Mouse (Mus musculus) lung, embryonic 16.5 days (tissue): ENCODE measurements at regions not wholly inside any gene's neighbourhood (a gene's known extent, or its start where the extent isn't known, plus 50 kb on each side); places are given as distances from the start of the nearest gene placed in this dataset.
"Not testable (repeated sequence)": the region's sequence is repeated elsewhere in the genome, so short reads cannot be mapped to it uniquely, and the experiment has no call there.

Experiments
- ATAC-seq: fragments of 200-750 bp; cut with Nextera tagmentation; 2 replicates; pipeline ENCODE4 v1.8.0; 2017; ENCODE audit warnings: low read depth, mild to moderate bottlenecking, moderate library complexity
- H3K27ac ChIP-seq: fragments of 300-500 bp; sonication (generic); 2 replicates; pipeline ENCODE4 v1.5.1; 2014; ENCODE audit warnings: mild to moderate bottlenecking, control low read depth, low read length
- H3K27me3 ChIP-seq: fragments of 300-500 bp; sonication (generic); 2 replicates; pipeline ENCODE4 v1.6.1; 2014; ENCODE audit warnings: low read depth, low read length, mixed read lengths; ENCODE audit not compliant: control insufficient read depth, insufficient read depth
- H3K36me3 ChIP-seq: fragments of 300-500 bp; sonication (generic); 2 replicates; pipeline ENCODE4 v1.6.1; 2014; ENCODE audit warnings: low read length; ENCODE audit not compliant: control insufficient read depth, insufficient read depth
- H3K4me1 ChIP-seq: fragments of 300-500 bp; sonication (generic); replicated peaks from 2 replicates; pipeline ENCODE4 v1.6.1; 2014; ENCODE audit warnings: low read length, mixed read lengths; ENCODE audit not compliant: control insufficient read depth, insufficient read depth
- H3K4me2 ChIP-seq: fragments of 300-500 bp; sonication (generic); 2 replicates; pipeline ENCODE4 v1.6.1; 2014; ENCODE audit warnings: low read depth, low read length, control low read depth
- H3K4me3 ChIP-seq: fragments of 300-500 bp; sonication (generic); 2 replicates; pipeline ENCODE4 v1.5.1; 2014; ENCODE audit warnings: mild to moderate bottlenecking, low read length, control low read depth
- H3K9ac ChIP-seq: fragments of 300-500 bp; sonication (generic); 2 replicates; pipeline ENCODE4 v1.6.1; 2014; ENCODE audit warnings: low read length, control low read depth
- H3K9me3 ChIP-seq: fragments of 300-500 bp; sonication (generic); 2 replicates; pipeline ENCODE4 v1.6.1; 2016; ENCODE audit warnings: low read length; ENCODE audit not compliant: control insufficient read depth
- WGBS: fragments of 180-500 bp; shearing (Covaris S2); extraction: QIAGEN DNeasy Blood & Tissue Kit; methylation state at CpG from one replicate; pipeline ENCODE4 v1.1.7; 2014; 5-methylcytosine and 5-hydroxymethylcytosine counted together

DNA sequence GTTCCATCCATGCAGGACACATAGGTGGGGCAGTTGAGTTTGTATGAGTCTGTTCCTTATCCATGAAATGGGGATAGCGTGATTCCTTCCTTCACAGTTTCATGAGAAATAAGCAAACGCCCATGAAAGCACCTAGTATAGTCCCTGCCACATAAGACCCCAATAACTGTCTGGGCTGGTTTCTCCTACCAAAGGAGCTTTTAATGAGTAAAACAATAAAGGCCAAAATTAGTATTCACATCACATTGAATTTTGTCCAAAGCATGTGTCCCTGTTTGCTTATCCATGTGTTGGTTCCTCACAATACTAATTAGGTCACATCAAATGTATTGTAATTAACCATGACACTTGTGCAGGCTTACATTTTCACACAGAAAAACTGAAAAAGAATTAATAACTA, 221.3 kb downstream of the Prdm13 start:
- no peaks in the 10 kb centered on the region for H3K36me3 ChIP-seq
- no peak overlapping the region for H3K27ac ChIP-seq
- no peaks in the 10 kb centered on the region for H3K9me3 ChIP-seq
- H3K4me3 ChIP-seq, result no peak overlapping the region
- no peak for ATAC-seq
- no peaks in the 10 kb centered on the region for H3K27me3 ChIP-seq
- 70% methylated on average over 2 of the region's 2 CpGs for WGBS
- no peak overlapping the region for H3K4me2 ChIP-seq
- no peak overlapping the region for H3K9ac ChIP-seq
- no peaks in the 10 kb centered on the region for H3K4me1 ChIP-seq

DNA sequence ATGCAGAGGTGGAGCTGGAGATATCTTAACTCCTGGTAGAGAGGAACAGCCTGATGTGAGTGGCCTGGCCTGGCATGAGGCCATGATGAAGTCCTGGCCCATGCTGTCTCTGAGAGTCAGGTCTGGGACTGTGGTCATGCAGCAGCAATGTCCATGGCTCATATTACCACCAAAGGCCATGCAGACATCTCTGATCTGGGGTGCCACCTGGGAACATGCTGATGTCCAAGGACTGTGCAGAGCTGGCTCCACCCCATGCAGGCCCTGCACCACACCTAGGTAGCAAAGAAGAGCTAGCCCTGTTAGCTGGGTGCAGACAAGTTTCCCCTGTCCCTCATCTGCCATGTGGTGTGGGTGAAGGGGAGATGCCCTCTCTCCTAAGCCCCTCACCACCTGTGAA, 244.5 kb downstream of the Prdm13 start:
- Histone ChIP-seq H3K27me3 (no peaks in the 10 kb centered on the region), H3K27ac (no peak overlapping the region), H3K4me3 (no peak overlapping the region), H3K4me2 (no peak overlapping the region), H3K9ac (no peak overlapping the region), H3K4me1 (no peaks in the 10 kb centered on the region), H3K36me3 (no peaks in the 10 kb centered on the region), H3K9me3 (no peaks in the 10 kb centered on the region)
- no peak for ATAC-seq

DNA sequence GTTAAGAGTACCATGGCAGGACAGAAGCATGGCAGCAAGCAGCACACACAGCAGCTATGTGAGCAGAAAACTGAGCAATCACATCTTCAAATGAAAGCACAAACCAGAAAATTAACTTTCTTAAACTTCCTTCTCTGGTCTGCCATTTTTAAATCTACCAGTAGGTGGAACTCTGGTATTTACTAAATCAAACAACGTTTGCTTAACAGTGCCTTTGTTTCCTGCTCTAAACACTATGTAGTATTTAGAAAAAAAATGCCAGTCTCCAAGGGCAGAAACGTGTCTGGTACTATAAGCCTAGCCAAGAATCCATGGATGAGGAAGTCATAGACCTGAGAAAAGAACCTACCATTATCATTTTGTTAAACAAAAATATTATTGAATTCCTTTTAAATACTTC, 249.1 kb downstream of the Prdm13 start:
- Histone ChIP-seq H3K9me3 (no peaks in the 10 kb centered on the region), H3K4me3 (no peak overlapping the region), H3K27me3 (no peaks in the 10 kb centered on the region), H3K4me2 (no peak overlapping the region), H3K36me3 (no peaks in the 10 kb centered on the region), H3K9ac (no peak overlapping the region), H3K27ac (no peak overlapping the region), H3K4me1 (no peaks in the 10 kb centered on the region)
- WGBS, result 10% methylated on average over 2 of the region's 2 CpGs
- ATAC-seq, result no peak

DNA sequence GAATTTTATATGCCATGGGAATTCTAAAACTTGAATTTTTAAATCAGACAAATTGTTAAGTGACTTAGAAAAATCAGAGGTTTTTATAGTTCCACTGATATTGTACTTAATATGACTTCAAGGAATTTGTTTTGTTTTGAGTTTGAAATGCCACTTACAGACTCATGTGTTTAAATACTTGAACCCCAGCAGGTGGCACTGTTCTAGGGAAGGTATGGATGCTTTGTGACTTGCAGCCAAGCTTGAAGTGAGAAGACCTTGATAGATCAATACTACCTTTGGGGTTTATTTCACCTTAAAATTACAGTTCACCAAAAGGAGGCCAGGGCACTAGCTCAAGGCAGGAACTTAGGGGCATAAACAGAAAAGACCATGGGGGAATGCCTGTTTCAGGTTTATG, 277.9 kb downstream of the Prdm13 start:
- ATAC-seq, result no peak

GRCm38 (mm10) chr4:21369314-21369713, 316.4 kb downstream of the Prdm13 start:
- Histone ChIP-seq H3K4me1 (no peaks in the 10 kb centered on the region), H3K9ac (no peak overlapping the region), H3K27me3 (no peaks in the 10 kb centered on the region), H3K36me3 (no peaks in the 10 kb centered on the region), H3K4me2 (no peak overlapping the region), H3K4me3 (no peak overlapping the region), H3K9me3 (no peaks in the 10 kb centered on the region), H3K27ac (no peak overlapping the region)
- 86% methylated on average over 1 of the region's 1 CpGs for WGBS
- no peak for ATAC-seq

More for the DNA sequence above, 277.9 kb downstream of the Prdm13 start:
- H3K36me3 ChIP-seq, result no peaks in the 10 kb centered on the region
- H3K9ac ChIP-seq, result no peak overlapping the region
- no peak overlapping the region for H3K4me2 ChIP-seq
- no peaks in the 10 kb centered on the region for H3K27me3 ChIP-seq
- no peak overlapping the region for H3K27ac ChIP-seq
- no peaks in the 10 kb centered on the region; the same call in 1 of the 2 replicates for H3K9me3 ChIP-seq
- no peak overlapping the region for H3K4me3 ChIP-seq
- no peaks in the 10 kb centered on the region for H3K4me1 ChIP-seq

DNA sequence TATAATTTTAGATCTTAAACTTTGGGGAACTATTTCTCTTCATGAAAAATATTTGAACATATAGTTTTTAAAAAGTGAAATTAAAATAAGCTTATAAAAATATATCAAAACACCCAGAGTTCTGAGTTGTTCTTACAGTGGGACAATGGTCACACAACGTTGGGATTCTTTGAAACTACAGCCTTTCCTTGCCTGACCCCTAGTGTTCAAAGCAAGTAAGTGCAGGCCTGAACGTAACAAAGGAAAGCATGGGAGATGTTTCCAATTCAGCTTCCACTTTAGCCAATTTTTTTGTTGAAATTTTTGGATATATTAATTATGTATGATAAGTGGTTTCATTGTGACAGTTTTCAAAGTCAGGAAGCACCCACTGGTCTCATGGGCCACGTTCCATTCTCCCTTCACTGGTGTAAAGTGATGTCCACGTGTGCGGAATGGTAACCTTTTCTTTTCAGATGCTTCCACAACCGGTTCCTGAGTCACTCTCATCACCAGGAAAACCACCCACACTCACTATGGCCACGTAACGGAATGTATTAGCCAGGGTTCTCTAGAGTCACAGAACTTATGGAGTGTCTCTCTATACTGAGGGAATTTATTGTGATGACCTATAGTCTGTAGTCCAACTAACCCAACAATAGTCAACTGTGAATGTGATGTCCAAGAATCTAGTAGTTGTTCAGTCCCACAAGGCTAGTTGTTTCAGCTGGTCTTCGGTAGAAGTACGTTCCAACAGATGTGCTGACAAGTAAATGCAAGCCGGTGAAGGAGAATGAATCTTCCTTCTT, 317.3 kb downstream of the Prdm13 start:
- 65% methylated on average over 11 of the region's 11 CpGs for WGBS
- Histone ChIP-seq H3K4me1 (no peaks in the 10 kb centered on the region), H3K9ac (no peak overlapping the region), H3K4me2 (no peak overlapping the region), H3K27ac (no peak overlapping the region), H3K4me3 (no peak overlapping the region), H3K27me3 (no peaks in the 10 kb centered on the region), H3K36me3 (no peaks in the 10 kb centered on the region), H3K9me3 (no peaks in the 10 kb centered on the region)
- no peak for ATAC-seq

DNA sequence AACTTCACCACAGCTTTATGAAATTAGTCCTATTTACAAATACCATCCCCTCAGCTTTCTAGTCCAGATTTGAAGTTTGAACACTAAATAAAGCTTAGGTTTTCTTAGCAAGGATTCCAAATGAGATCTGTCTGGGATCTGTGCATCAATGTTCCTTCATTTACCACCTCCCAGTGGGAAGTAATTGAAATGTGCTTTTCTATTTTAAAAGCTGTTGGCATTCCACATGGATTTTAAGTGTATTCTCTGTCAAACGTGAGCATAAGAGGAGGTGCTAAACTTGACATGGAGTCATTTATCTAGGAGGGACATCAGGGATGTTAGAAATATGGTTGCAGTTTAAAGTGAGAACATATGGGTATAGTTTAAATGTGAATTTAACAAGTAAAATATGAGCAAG, 364.0 kb downstream of the Prdm13 start:
- ATAC-seq, result no peak
- H3K4me3 ChIP-seq, result no peak overlapping the region
- no peak overlapping the region for H3K4me2 ChIP-seq
- no peaks in the 10 kb centered on the region for H3K27me3 ChIP-seq
- H3K9ac ChIP-seq, result no peak overlapping the region
- H3K9me3 ChIP-seq, result no peaks in the 10 kb centered on the region
- no peaks in the 10 kb centered on the region for H3K4me1 ChIP-seq
- H3K27ac ChIP-seq, result no peak overlapping the region
- no peaks in the 10 kb centered on the region for H3K36me3 ChIP-seq
- 38% methylated on average over 1 of the region's 1 CpGs for WGBS

- H3K27ac ChIP-seq, H3K4me1 ChIP-seq, H3K4me3 ChIP-seq, H3K9me3 ChIP-seq, H3K4me2 ChIP-seq, H3K36me3 ChIP-seq, ATAC-seq, H3K9ac ChIP-seq, H3K27me3 ChIP-seq: not testable (repeated sequence)
- 74% methylated on average over 2 of the region's 2 CpGs for WGBS
These were observed 376.5 kb downstream of the Prdm13 start for GRCm38 (mm10) chr4:21309239-21309638.

GRCm38 (mm10) chr4:21307476-21308011, 378.2 kb downstream of the Prdm13 start:
- Histone ChIP-seq H3K4me1 (no peaks in the 10 kb centered on the region), H3K9ac (no peak overlapping the region), H3K4me2 (no peak overlapping the region), H3K36me3 (no peaks in the 10 kb centered on the region), H3K4me3 (no peak overlapping the region), H3K9me3 (no peaks in the 10 kb centered on the region), H3K27ac (no peak overlapping the region), H3K27me3 (no peaks in the 10 kb centered on the region)
- ATAC-seq, result no peak
- WGBS, result 78% methylated on average over 3 of the region's 3 CpGs
